ENCODE assay signal across 26 mouse cellular contexts in the genomic region with DNA sequence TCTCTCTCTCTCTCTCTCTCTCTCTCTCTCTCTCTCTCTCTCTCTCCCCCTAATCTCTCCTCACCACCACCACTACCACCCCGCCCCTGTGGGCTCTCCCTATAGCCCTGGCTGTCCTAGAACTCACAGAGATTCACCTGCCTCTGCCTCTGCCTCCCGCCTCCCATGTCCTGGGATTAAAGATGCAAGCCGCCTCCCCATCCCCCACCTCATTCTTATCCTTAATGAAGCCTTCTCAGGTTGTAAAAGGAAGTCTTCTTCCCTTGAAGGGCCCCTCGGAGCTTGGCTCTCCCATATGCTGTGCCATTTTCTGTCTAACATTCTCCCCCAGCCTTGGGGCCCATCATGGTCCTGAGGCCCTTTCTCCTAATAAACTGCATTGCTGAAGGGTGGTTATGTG. TPM values are rescaled to one million over a fixed set of nuclear protein-coding genes. Genes with fewer than 3 reads are reported as not detected.
DNase-seq lines count a peak whose midpoint lies in the region; ATAC-seq lines count a peak whose summit lies in the region.
"Had no signal": no experiment of that assay in that cellular context is flagged by ENCODE, and none has a peak within 500 bp of the region (broad histone marks: within the 10 kb centered on the region; RNA-seq: fewer than 3 reads in every experiment).

No protein-coding gene starts in this region.

- H3K4me2 ChIP-seq in midbrain, embryonic 11.5 days, result no peak overlapping the region
- H3K4me2 ChIP-seq in midbrain, embryonic 16.5 days (ENCODE audit: low read length), result no peak overlapping the region
- H3K4me2 ChIP-seq: embryonic facial prominence, embryonic 13.5 days; embryonic facial prominence, embryonic 15.5 days; forebrain, embryonic 12.5 days had no signal

- H3K4me1 ChIP-seq in midbrain, embryonic 11.5 days (ENCODE audit: control insufficient read depth, insufficient read depth, low read length), result no peaks in the 10 kb centered on the region
- no peaks in the 10 kb centered on the region for H3K4me1 ChIP-seq in midbrain, embryonic 16.5 days (ENCODE audit: control insufficient read depth, insufficient read depth, low read length)
- H3K4me1 ChIP-seq: embryonic facial prominence, embryonic 15.5 days; forebrain, embryonic 10.5 days; forebrain, embryonic 12.5 days had no signal

- H3K9me3 ChIP-seq in midbrain, embryonic 11.5 days (ENCODE audit: control insufficient read depth, low read length), result no peaks in the 10 kb centered on the region
- H3K9me3 ChIP-seq in midbrain, embryonic 16.5 days (replicated peaks; ENCODE audit: control insufficient read depth, low read length, poor library complexity, severe bottlenecking), result no peaks in the 10 kb centered on the region
- H3K9me3 ChIP-seq: embryonic facial prominence, embryonic 13.5 days; embryonic facial prominence, embryonic 15.5 days; forebrain, embryonic 10.5 days; forebrain, embryonic 12.5 days had no signal

- no peak overlapping the region for H3K27ac ChIP-seq in midbrain, embryonic 11.5 days (ENCODE audit: low read depth, low read length)
- no peak overlapping the region for H3K27ac ChIP-seq in midbrain, embryonic 16.5 days (ENCODE audit: low read length)
- H3K27ac ChIP-seq: embryonic facial prominence, embryonic 13.5 days; embryonic facial prominence, embryonic 15.5 days; forebrain, embryonic 10.5 days; forebrain, embryonic 12.5 days had no signal

- H3K27me3 ChIP-seq in midbrain, embryonic 11.5 days (ENCODE audit: control insufficient read depth, insufficient read depth, low read length), result no peaks in the 10 kb centered on the region
- H3K27me3 ChIP-seq in midbrain, embryonic 16.5 days (ENCODE audit: control insufficient read depth, insufficient read depth, low read depth, low read length), result no peaks in the 10 kb centered on the region
- H3K27me3 ChIP-seq: embryonic facial prominence, embryonic 15.5 days had no signal

- no peak overlapping the region for H3K9ac ChIP-seq in midbrain, embryonic 11.5 days (ENCODE audit: low read length)
- H3K9ac ChIP-seq in midbrain, embryonic 16.5 days (ENCODE audit: low read depth, low read length), result no peak overlapping the region
- H3K9ac ChIP-seq: embryonic facial prominence, embryonic 13.5 days; embryonic facial prominence, embryonic 15.5 days; forebrain, embryonic 12.5 days had no signal

- H3K36me3 ChIP-seq in midbrain, embryonic 11.5 days (ENCODE audit: control insufficient read depth, insufficient read depth, low read length), result no peaks in the 10 kb centered on the region
- no peaks in the 10 kb centered on the region for H3K36me3 ChIP-seq in midbrain, embryonic 16.5 days (ENCODE audit: control insufficient read depth, insufficient read depth, low read length)
- H3K36me3 ChIP-seq: embryonic facial prominence, embryonic 13.5 days; embryonic facial prominence, embryonic 15.5 days; forebrain, embryonic 10.5 days; forebrain, embryonic 12.5 days; G1E had no signal

- no peak for ATAC-seq in midbrain, embryonic 11.5 days (ENCODE audit: low FRiP score)
- no peak for ATAC-seq in midbrain, embryonic 16.5 days
- ATAC-seq: activated CD4-positive, CD25-positive, alpha-beta regulatory T cell, adult 4 months; CD4-positive, CD25-positive, alpha-beta regulatory T cell, adult 4 months; forebrain, embryonic 14.5 days; forebrain, embryonic 16.5 days; Patski had no signal

- H3K4me3 ChIP-seq in midbrain, embryonic 11.5 days (ENCODE audit: low read depth, low read length), result no peak overlapping the region
- H3K4me3 ChIP-seq in midbrain, embryonic 16.5 days (ENCODE audit: low read depth, low read length), result no peak overlapping the region
- H3K4me3 ChIP-seq: embryonic facial prominence, embryonic 13.5 days; embryonic facial prominence, embryonic 15.5 days; erythroblast, embryonic 14.5 days; forebrain, embryonic 10.5 days; forebrain, embryonic 12.5 days had no signal

- peak; percentile 47 for DNase-seq in midbrain, embryonic 11.5 days (ENCODE audit: low spot score, missing footprints)
- peak; percentile 25 for DNase-seq in R1 (ENCODE audit: low read depth, low spot score)
- DNase-seq in thymus, adult 18-20 months, result no peak
- DNase-seq in ovary, postnatal 36 days (ENCODE audit: low spot score), result no peak
- DNase-seq: adrenal gland, adult 8-10 months; adrenal gland, postnatal 14 days; adrenal gland, postnatal 36 days; B cell, adult 2 months; cerebellum, adult 11-12 months; cerebellum, adult 2 months; cerebellum, adult 9-10 months; cerebellum, postnatal 10 days; cerebellum, postnatal 25 days; embryo, embryonic 11 days had no signal

- 55% methylated on average over 4 of the region's 4 CpGs for WGBS in midbrain, embryonic 11.5 days
- WGBS in midbrain, embryonic 16.5 days, result 49% methylated on average over 4 of the region's 4 CpGs

RNA-seq across cellular contexts. Expression of gene Gcsh, which starts 22.3 kb away (rescaled TPM):
- polyA plus RNA-seq in midbrain, embryonic 11.5 days (2014; fragmentation: Nextera tagmentation; extraction: Ambion mirVana), result 146 and 158 TPM in 2 replicates
- polyA plus RNA-seq in midbrain, embryonic 16.5 days (2015; fragmentation: Nextera tagmentation; extraction: Ambion mirVana), result 74.3 and 80.2 TPM in 2 replicates

RNA-seq across cellular contexts. Expression of gene 1700030J22Rik, which starts 36.9 kb away (rescaled TPM):
- polyA plus RNA-seq in midbrain, embryonic 11.5 days (2014; fragmentation: Nextera tagmentation; extraction: Ambion mirVana), result 2.7 and 3.8 TPM in 2 replicates
- polyA plus RNA-seq in midbrain, embryonic 16.5 days (2015; fragmentation: Nextera tagmentation; extraction: Ambion mirVana), result 9.6 and 11.3 TPM in 2 replicates
- polyA plus RNA-seq: activated CD4-positive, CD25-positive, alpha-beta regulatory T cell, adult 4 months; CD4-positive, CD25-positive, alpha-beta regulatory T cell, adult 4 months had no signal

Comparison
In these comparisons a context has a peak if more than half of its experiments do, and no peak if none do; other contexts are left out.
1. DNase-seq: peak in midbrain, embryonic 11.5 days (single experiment) and R1 (single experiment); none in thymus, adult 18-20 months (0 of 2) and ovary, postnatal 36 days (single experiment).